In genomic region chr4:116651797-116652135, GRCm38 (mm10) we compare ENCODE assay signal across 8 mouse cellular contexts. TPM values are rescaled to one million over a fixed set of nuclear protein-coding genes. Genes with fewer than 3 reads are reported as not detected.
DNase-seq lines count a peak whose midpoint lies in the region; ATAC-seq and TF ChIP-seq lines count a peak whose summit lies in the region.

No protein-coding gene starts in this region.

- H3K4me2 ChIP-seq in heart, embryonic 11.5 days: peak overlapping the region; percentile 89
- peak overlapping the region; percentile 63 for H3K4me2 ChIP-seq in hindbrain, embryonic 11.5 days (replicated peaks; ENCODE audit: low read depth, low read length)

- DNase-seq in heart, adult 18-20 months: no peak
- no peak for DNase-seq in hindbrain, embryonic 11.5 days (ENCODE audit: low spot score)
- no peak for DNase-seq in thymus, adult 2 months
- DNase-seq in Muller cell, postnatal 12 days (ENCODE audit: inconsistent ontology term): no peak

- WGBS in heart, embryonic 11.5 days (ENCODE audit: insufficient replicate concordance): 15% methylated on average over 6 of the region's 6 CpGs
- 11% methylated on average over 6 of the region's 6 CpGs for WGBS in hindbrain, embryonic 11.5 days
- 8% methylated on average over 6 of the region's 6 CpGs for whole genome bisulfite sequencing in thymus, adult 2 months

- no peak for TF ChIP-seq CTCF in ES-Bruce4 (IDR thresholded peaks at IDR 0.05; ENCODE audit: low read depth, low read length)
- TF ChIP-seq CTCF in thymus, adult 2 months (IDR thresholded peaks at IDR 0.05; ENCODE audit: borderline replicate concordance, control insufficient read depth, extremely low read depth, insufficient read depth, low read length, poor library complexity): no peak

- peak overlapping the region; percentile 93 for H3K9ac ChIP-seq in heart, embryonic 11.5 days (ENCODE audit: low read depth, low read length)
- peak overlapping the region; percentile 86 for H3K9ac ChIP-seq in ES-Bruce4 (ENCODE audit: low read depth, poor library complexity, severe bottlenecking)
- H3K9ac ChIP-seq in hindbrain, embryonic 11.5 days (ENCODE audit: low read depth, low read length): peak overlapping the region; percentile 95

- peaks cover 8% of the 10 kb centered on the region; the same call in 1 of the 2 replicates for H3K36me3 ChIP-seq in heart, embryonic 11.5 days (ENCODE audit: control insufficient read depth, insufficient read depth, low read length)
- H3K36me3 ChIP-seq in ES-Bruce4 (ENCODE audit: control insufficient read depth, insufficient read depth, low read length, poor library complexity, severe bottlenecking): peaks cover 23% of the 10 kb centered on the region
- no peaks in the 10 kb centered on the region for H3K36me3 ChIP-seq in hindbrain, embryonic 11.5 days (ENCODE audit: control insufficient read depth, insufficient read depth, low read length)
- H3K36me3 ChIP-seq in megakaryocyte, embryonic 14.5 days (replicated peaks; ENCODE audit: low read length): peaks cover 20% of the 10 kb centered on the region
- H3K36me3 ChIP-seq in thymus, adult 2 months (ENCODE audit: control insufficient read depth, insufficient read depth, low read length): peaks cover 7% of the 10 kb centered on the region; the same call in 1 of the 2 replicates

- ATAC-seq in heart, embryonic 11.5 days (replicated peaks; ENCODE audit: insufficient number of reproducible peaks, low FRiP score, low TSS enrichment): peak; percentile 9; the same call in 1 of the 2 replicates
- peak; percentile 53 for ATAC-seq in hindbrain, embryonic 11.5 days (ENCODE audit: low FRiP score)
- ATAC-seq in monocyte, adult 5-6 weeks (replicated peaks; ENCODE audit: insufficient number of reproducible peaks, low FRiP score, low TSS enrichment, poor library complexity, severe bottlenecking): no peak

- 0 out of 2 replicates have a peak overlapping the region, but pooled peaks have one; percentile 91 for H3K27ac ChIP-seq in heart, embryonic 11.5 days (ENCODE audit: low read depth, low read length)
- H3K27ac ChIP-seq in ES-Bruce4 (ENCODE audit: insufficient read depth, low read length): peak overlapping the region; percentile 24; the same call in 1 of the 2 replicates
- H3K27ac ChIP-seq in hindbrain, embryonic 11.5 days (ENCODE audit: low read depth, low read length): no peak overlapping the region
- H3K27ac ChIP-seq in thymus, adult 2 months (ENCODE audit: control insufficient read depth, insufficient read depth, low read length): no peak overlapping the region

- peak overlapping the region; percentile 74 for H3K4me3 ChIP-seq in heart, embryonic 11.5 days (ENCODE audit: low read depth, low read length)
- H3K4me3 ChIP-seq in ES-Bruce4 (ENCODE audit: low read depth, low read length): peak overlapping the region; percentile 99
- H3K4me3 ChIP-seq in hindbrain, embryonic 11.5 days (ENCODE audit: low read depth, low read length): peak overlapping the region; percentile 98
- H3K4me3 ChIP-seq in megakaryocyte, embryonic 14.5 days (replicated peaks): peak overlapping the region; percentile 95
- no peak overlapping the region for H3K4me3 ChIP-seq in thymus, adult 2 months (ENCODE audit: control insufficient read depth, insufficient read depth, low read length)

- H3K9me3 ChIP-seq in heart, embryonic 11.5 days (replicated peaks; ENCODE audit: control insufficient read depth, low read length): no peaks in the 10 kb centered on the region
- H3K9me3 ChIP-seq in ES-Bruce4 (replicated peaks; ENCODE audit: control insufficient read depth, insufficient read depth, low read length, poor library complexity, severe bottlenecking): no peaks in the 10 kb centered on the region
- no peaks in the 10 kb centered on the region for H3K9me3 ChIP-seq in hindbrain, embryonic 11.5 days (ENCODE audit: control insufficient read depth, low read length)
- no peaks in the 10 kb centered on the region for H3K9me3 ChIP-seq in megakaryocyte, embryonic 14.5 days

- no peak for TF ChIP-seq POLR2A in ES-Bruce4 (IDR thresholded peaks at IDR 0.05; ENCODE audit: insufficient read depth, low read length)
- TF ChIP-seq POLR2A in thymus, adult 2 months (IDR thresholded peaks at IDR 0.05; ENCODE audit: control insufficient read depth, extremely low read depth, insufficient read depth, low read length, poor library complexity): no peak

- H3K4me1 ChIP-seq in heart, embryonic 11.5 days (ENCODE audit: control insufficient read depth, insufficient read depth, low read length): peaks cover 8% of the 10 kb centered on the region
- H3K4me1 ChIP-seq in ES-Bruce4 (ENCODE audit: control insufficient read depth, insufficient read depth, low read length): peaks cover 2% of the 10 kb centered on the region
- peaks cover 3% of the 10 kb centered on the region; the same call in 1 of the 2 replicates for H3K4me1 ChIP-seq in hindbrain, embryonic 11.5 days (replicated peaks; ENCODE audit: control insufficient read depth, insufficient read depth, low read length)
- H3K4me1 ChIP-seq in megakaryocyte, embryonic 14.5 days: peaks cover 57% of the 10 kb centered on the region
- H3K4me1 ChIP-seq in thymus, adult 2 months (replicated peaks; ENCODE audit: control insufficient read depth, insufficient read depth, low read length): peaks cover 5% of the 10 kb centered on the region; the same call in 1 of the 2 replicates

- no peak for TF ChIP-seq EP300 in ES-Bruce4 (IDR thresholded peaks at IDR 0.05; ENCODE audit: insufficient read depth, low read depth, low read length)

- no peaks in the 10 kb centered on the region for H3K27me3 ChIP-seq in heart, embryonic 11.5 days (ENCODE audit: control insufficient read depth, insufficient read depth, low read length)
- H3K27me3 ChIP-seq in ES-Bruce4 (ENCODE audit: control insufficient read depth, insufficient read depth, low read length, poor library complexity, severe bottlenecking): no peaks in the 10 kb centered on the region
- no peaks in the 10 kb centered on the region for H3K27me3 ChIP-seq in hindbrain, embryonic 11.5 days (ENCODE audit: control insufficient read depth, insufficient read depth, low read length)
- H3K27me3 ChIP-seq in megakaryocyte, embryonic 14.5 days (replicated peaks): no peaks in the 10 kb centered on the region
- no peaks in the 10 kb centered on the region for H3K27me3 ChIP-seq in thymus, adult 2 months (ENCODE audit: control insufficient read depth, insufficient read depth, low read length)

RNA-seq across cellular contexts. Expression of gene Akr1a1, which starts 0.3 kb away (rescaled TPM):
- polyA plus RNA-seq in heart, embryonic 11.5 days (2014; fragmentation: Nextera tagmentation; extraction: Ambion mirVana): 645 and 676 TPM in 2 replicates
- 100 to 1,000 TPM; 310 to 328 TPM for total RNA-seq in heart, adult 18-20 months (2021)
- polyA plus RNA-seq in ES-Bruce4 (2011; ENCODE audit: insufficient read depth, insufficient read length, low read depth, missing spikeins): 280 and 291 TPM in 2 replicates
- polyA plus RNA-seq in hindbrain, embryonic 11.5 days (2014; fragmentation: Nextera tagmentation; extraction: Ambion mirVana): 600 and 609 TPM in 2 replicates
- 135 and 303 TPM in 2 replicates for polyA plus RNA-seq in megakaryocyte, embryonic 14.5 days (2012; ENCODE audit: insufficient read depth, low replicate concordance)
- total RNA-seq in monocyte, adult 5-6 weeks (2017): 380 to 470 TPM (median 418 TPM) in 3 replicates
- polyA plus RNA-seq in thymus, adult 2 months (2012; rRNA removed): 490 and 565 TPM in 2 replicates

RNA-seq across cellular contexts. Expression of gene Nasp, which starts 24.0 kb away (rescaled TPM):
- polyA plus RNA-seq in heart, embryonic 11.5 days (2014; fragmentation: Nextera tagmentation; extraction: Ambion mirVana): 135 TPM in 2 replicates
- 10 to 100 TPM; 14.5 to 16.2 TPM for total RNA-seq in heart, adult 18-20 months (2021)
- polyA plus RNA-seq in ES-Bruce4 (2011; ENCODE audit: insufficient read depth, insufficient read length, low read depth, missing spikeins): 514 and 595 TPM in 2 replicates
- 270 and 283 TPM in 2 replicates for polyA plus RNA-seq in hindbrain, embryonic 11.5 days (2014; fragmentation: Nextera tagmentation; extraction: Ambion mirVana)
- polyA plus RNA-seq in megakaryocyte, embryonic 14.5 days (2012; ENCODE audit: insufficient read depth, low replicate concordance): 2.1 and 5.4 TPM in 2 replicates
- 146 to 159 TPM (median 150 TPM) in 3 replicates for total RNA-seq in monocyte, adult 5-6 weeks (2017)
- 14.2 and 15.8 TPM in 2 replicates for polyA plus RNA-seq in thymus, adult 2 months (2012; rRNA removed)

RNA-seq across cellular contexts. Expression of gene Prdx1, which starts 33.6 kb away (rescaled TPM):
- polyA plus RNA-seq in heart, embryonic 11.5 days (2014; fragmentation: Nextera tagmentation; extraction: Ambion mirVana): 1,014 and 1,024 TPM in 2 replicates
- total RNA-seq in heart, adult 18-20 months (2021): 100 to 1,000 TPM; 463 to 542 TPM
- polyA plus RNA-seq in ES-Bruce4 (2011; ENCODE audit: insufficient read depth, insufficient read length, low read depth, missing spikeins): 1,922 and 2,187 TPM in 2 replicates
- polyA plus RNA-seq in hindbrain, embryonic 11.5 days (2014; fragmentation: Nextera tagmentation; extraction: Ambion mirVana): 985 and 989 TPM in 2 replicates
- polyA plus RNA-seq in megakaryocyte, embryonic 14.5 days (2012; ENCODE audit: insufficient read depth, low replicate concordance): 13.8 TPM in 1 of 2 replicates, not detected in the other
- 173 to 407 TPM (median 323 TPM) in 3 replicates for total RNA-seq in monocyte, adult 5-6 weeks (2017)
- polyA plus RNA-seq in thymus, adult 2 months (2012; rRNA removed): 61.8 and 99.5 TPM in 2 replicates

RNA-seq across cellular contexts. Expression of gene Ccdc17, which starts 55.3 kb away (rescaled TPM):
- polyA plus RNA-seq in heart, embryonic 11.5 days (2014; fragmentation: Nextera tagmentation; extraction: Ambion mirVana): 2.3 and 3.3 TPM in 2 replicates
- 1 to 10 TPM; 3.7 to 4.1 TPM for total RNA-seq in heart, adult 18-20 months (2021)
- 2.7 and 2.8 TPM in 2 replicates for polyA plus RNA-seq in ES-Bruce4 (2011; ENCODE audit: insufficient read depth, insufficient read length, low read depth, missing spikeins)
- polyA plus RNA-seq in hindbrain, embryonic 11.5 days (2014; fragmentation: Nextera tagmentation; extraction: Ambion mirVana): 2.8 and 2.9 TPM in 2 replicates
- 0.31 and 2.6 TPM in 2 replicates for polyA plus RNA-seq in megakaryocyte, embryonic 14.5 days (2012; ENCODE audit: insufficient read depth, low replicate concordance)
- 4.8 to 9.3 TPM (median 5.5 TPM) in 3 replicates for total RNA-seq in monocyte, adult 5-6 weeks (2017)
- 7.3 and 9.9 TPM in 2 replicates for polyA plus RNA-seq in thymus, adult 2 months (2012; rRNA removed)

RNA-seq across cellular contexts. Expression of gene Mmachc, which starts 56.4 kb away (rescaled TPM):
- polyA plus RNA-seq in heart, embryonic 11.5 days (2014; fragmentation: Nextera tagmentation; extraction: Ambion mirVana): 25.5 and 29.1 TPM in 2 replicates
- 10 to 100 TPM; 55.3 to 55.9 TPM for total RNA-seq in heart, adult 18-20 months (2021)
- polyA plus RNA-seq in ES-Bruce4 (2011; ENCODE audit: insufficient read depth, insufficient read length, low read depth, missing spikeins): 35.9 and 36.1 TPM in 2 replicates
- 23.3 and 30.9 TPM in 2 replicates for polyA plus RNA-seq in hindbrain, embryonic 11.5 days (2014; fragmentation: Nextera tagmentation; extraction: Ambion mirVana)
- 0.18 TPM in 1 of 2 replicates, not detected in the other for polyA plus RNA-seq in megakaryocyte, embryonic 14.5 days (2012; ENCODE audit: insufficient read depth, low replicate concordance)
- total RNA-seq in monocyte, adult 5-6 weeks (2017): 1.6 to 3.3 TPM (median 2.4 TPM) in 3 replicates
- 10.5 and 10.8 TPM in 2 replicates for polyA plus RNA-seq in thymus, adult 2 months (2012; rRNA removed)

Comparison
In these comparisons a context has a peak if more than half of its experiments do, and no peak if none do; other contexts are left out.
1. H3K27ac ChIP-seq: peak in heart, embryonic 11.5 days (single experiment) and ES-Bruce4 (single experiment); none in hindbrain, embryonic 11.5 days (single experiment) and thymus, adult 2 months (single experiment).
2. Peak in every context shown above with its lines, with median percentiles within 50 percentile points of each other: H3K9ac ChIP-seq.